Mouse (Mus musculus): ENCODE measurements around the gene Gbf1.

DNA sequence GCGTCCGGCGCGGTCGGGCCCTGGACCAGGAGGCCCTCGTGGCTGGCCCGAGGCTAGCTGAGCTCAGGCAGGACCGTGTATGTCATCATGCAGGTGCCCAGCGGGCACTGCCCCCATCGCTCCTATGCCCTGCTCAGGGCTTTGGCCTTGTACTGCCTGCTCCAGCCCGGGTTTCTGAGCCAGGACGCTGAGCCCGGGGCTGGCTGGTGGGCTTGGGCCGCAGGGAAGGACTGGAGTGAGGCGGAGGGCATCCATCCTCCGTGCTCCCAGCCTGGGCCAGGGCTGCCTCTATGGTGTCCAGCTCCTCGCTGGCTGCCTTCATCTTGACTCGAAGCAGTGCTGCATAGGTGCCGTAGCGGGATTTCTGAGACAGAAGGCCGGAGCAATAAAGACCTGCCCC is 160.3 kb downstream of the Gbf1 start:
- TF ChIP-seq CTCF (IDR thresholded peaks at IDR 0.05; ENCODE audit: insufficient read depth, low read length) (no peak), POLR2A (IDR thresholded peaks at IDR 0.05; ENCODE audit: borderline replicate concordance, extremely low read depth, low read depth, low read length) (no peak)
